27 mouse cellular contexts compared by ENCODE assay signal in genomic region chr2:140865636-140866035, GRCm38 (mm10).
"Had no signal": no experiment of that assay in that cellular context is flagged by ENCODE, and none has a peak within 500 bp of the region (broad histone marks: within the 10 kb centered on the region; RNA-seq: fewer than 3 reads in every experiment).

No protein-coding gene starts in this region.

- H3K4me3 ChIP-seq: heart, embryonic 13.5 days; heart, embryonic 15.5 days; hindbrain, embryonic 13.5 days; hindbrain, embryonic 15.5 days; kidney, embryonic 15.5 days; limb, embryonic 13.5 days; limb, embryonic 15.5 days; liver, embryonic 12.5 days had no signal

- H3K36me3 ChIP-seq: heart, embryonic 13.5 days; heart, embryonic 15.5 days; hindbrain, embryonic 13.5 days; hindbrain, embryonic 15.5 days; kidney, embryonic 15.5 days; limb, embryonic 13.5 days; limb, embryonic 15.5 days; liver, embryonic 12.5 days had no signal

- H3K9ac ChIP-seq: heart, embryonic 13.5 days; heart, embryonic 15.5 days; hindbrain, embryonic 13.5 days; hindbrain, embryonic 15.5 days; kidney, embryonic 15.5 days; limb, embryonic 13.5 days; limb, embryonic 15.5 days; liver, embryonic 12.5 days; liver, embryonic 14.5 days had no signal

- H3K27me3 ChIP-seq: heart, embryonic 13.5 days; heart, embryonic 15.5 days; hindbrain, embryonic 13.5 days; hindbrain, embryonic 15.5 days; kidney, embryonic 15.5 days; limb, embryonic 13.5 days; limb, embryonic 15.5 days; liver, embryonic 12.5 days had no signal

- H3K9me3 ChIP-seq: heart, embryonic 13.5 days; heart, embryonic 15.5 days; hindbrain, embryonic 13.5 days; hindbrain, embryonic 15.5 days; kidney, embryonic 15.5 days; limb, embryonic 13.5 days; limb, embryonic 15.5 days; liver, embryonic 12.5 days had no signal

- H3K4me2 ChIP-seq: heart, embryonic 11.5 days; heart, embryonic 13.5 days; heart, embryonic 15.5 days; hindbrain, embryonic 13.5 days; hindbrain, embryonic 15.5 days; kidney, embryonic 15.5 days; limb, embryonic 13.5 days; limb, embryonic 15.5 days; liver, embryonic 12.5 days had no signal

- ATAC-seq: hindbrain, postnatal 0 days; intestine, embryonic 16.5 days; liver, embryonic 12.5 days had no signal

- H3K27ac ChIP-seq: hindbrain, embryonic 13.5 days; hindbrain, embryonic 15.5 days; hindbrain, postnatal 0 days; kidney, embryonic 15.5 days; kidney, postnatal 0 days; limb, embryonic 13.5 days; limb, embryonic 15.5 days; liver, embryonic 12.5 days; liver, embryonic 14.5 days had no signal

- DNase-seq: gastrocnemius, postnatal 14 days; gastrocnemius, postnatal 36 days; heart, adult 11 months; heart, postnatal 14 days; heart, postnatal 36 days; kidney, adult 11 months; kidney, adult 2 months; kidney, adult 9 months; kidney, postnatal 14 days; kidney, postnatal 36 days; layer of hippocampus, adult 9-11 months; layer of hippocampus, postnatal 36 days; left cerebral cortex, postnatal 4 days; lung, adult 18-20 months had no signal

- H3K4me1 ChIP-seq: hindbrain, embryonic 13.5 days; hindbrain, embryonic 15.5 days; kidney, embryonic 15.5 days; limb, embryonic 13.5 days; limb, embryonic 15.5 days; liver, embryonic 12.5 days had no signal
